Mouse (Mus musculus) liver, embryonic 14.5 days (tissue): ENCODE data around the gene Hrc. TPM values are rescaled to one million over a fixed set of nuclear protein-coding genes. Genes with fewer than 3 reads are reported as not detected.
A peak's percentile ranks its signal among the peaks of the same experiment; 100 is the strongest.

Source experiments
- ATAC-seq: fragments of 200-750 bp; cut with Nextera tagmentation; 2 replicates; pipeline ENCODE4 v1.8.0; 2017; ENCODE audit warnings: moderate number of reproducible peaks, mild to moderate bottlenecking, moderate library complexity; ENCODE audit not compliant: insufficient read depth
- DNase-seq, 3 experiments: peaks; one replicate each; pipeline ENCODE4 v3.0.0-alpha.2; 2012 to 2013; ENCODE audit warnings: low read depth in 3 of 3, low spot score in 3 of 3
- H3K27ac ChIP-seq: fragments of 300-500 bp; sonication (generic); 2 replicates; pipeline ENCODE4 v1.5.1; 2014; ENCODE audit warnings: moderate library complexity, mild to moderate bottlenecking, control low read depth, inconsistent platforms
- H3K27me3 ChIP-seq: fragments of 300-500 bp; sonication (generic); 2 replicates; pipeline ENCODE4 v1.6.1; 2014; ENCODE audit warnings: mild to moderate bottlenecking, low read length, moderate library complexity; ENCODE audit not compliant: control insufficient read depth, insufficient read depth
- H3K36me3 ChIP-seq: fragments of 300-500 bp; sonication (generic); replicated peaks from 2 replicates; pipeline ENCODE4 v1.6.1; 2014; ENCODE audit warnings: low read depth; ENCODE audit not compliant: control insufficient read depth, insufficient read depth
- H3K4me1 ChIP-seq, 2 experiments: fragments of 200-500 bp in 1 of 2; fragments of 300-500 bp in 1 of 2; sonication (generic) in 1 of 2; replicated peaks; 2 replicates each; pipeline ENCODE4 v1.6.1; 2012 to 2014; ENCODE audit warnings: antibody characterized with exemption in 1 of 2, inconsistent platforms in 1 of 2, low read length in 1 of 2; ENCODE audit not compliant: control insufficient read depth in 2 of 2, insufficient read depth in 2 of 2
- H3K4me2 ChIP-seq: fragments of 300-500 bp; sonication (generic); 2 replicates; pipeline ENCODE4 v1.6.1; 2014; ENCODE audit warnings: low read depth, mild to moderate bottlenecking, control low read depth, moderate library complexity
- H3K4me3 ChIP-seq, 2 experiments: fragments of 200-500 bp in 1 of 2; fragments of 300-500 bp in 1 of 2; sonication (generic) in 1 of 2; 2 replicates each; pipeline ENCODE4 v1.5.1; 2012 to 2014; ENCODE audit warnings: low read depth in 2 of 2, low read length in 2 of 2, mild to moderate bottlenecking in 2 of 2, control low read depth in 1 of 2, inconsistent platforms in 1 of 2, moderate library complexity in 1 of 2; ENCODE audit not compliant: insufficient read depth in 1 of 2
- H3K9ac ChIP-seq: fragments of 300-500 bp; sonication (generic); replicated peaks from 2 replicates; pipeline ENCODE4 v1.6.1; 2014; ENCODE audit warnings: mild to moderate bottlenecking, control low read depth, moderate library complexity
- H3K9me3 ChIP-seq: fragments of 300-500 bp; sonication (generic); 2 replicates; pipeline ENCODE4 v1.6.1; 2016; ENCODE audit warnings: low read length, mixed read lengths; ENCODE audit not compliant: control insufficient read depth
- CTCF ChIP-seq: IDR thresholded peaks from 2 replicates; pipeline ENCODE4 v1.5.1; 2016; ENCODE audit warnings: antibody characterized with exemption, low read depth, control low read depth
- EP300 ChIP-seq: IDR thresholded peaks from 2 replicates; pipeline ENCODE4 v1.6.1; 2016; ENCODE audit warnings: antibody characterized with exemption, low read depth
- WGBS: fragments of 180-500 bp; shearing (Covaris S2); extraction: QIAGEN DNeasy Blood & Tissue Kit; methylation state at CpG from one replicate; pipeline ENCODE4 v1.1.7; 2014; ENCODE audit not compliant: insufficient replicate concordance; 5-methylcytosine and 5-hydroxymethylcytosine counted together
- polyA plus RNA-seq, 2 experiments: library from polyadenylated mRNA; depleted of rRNA in 1 of 2; stranded (reverse) in 1 of 2; unstranded in 1 of 2; fragments of >200 nt; fragmentation: Nextera tagmentation in 1 of 2; extraction: Ambion mirVana in 1 of 2; gene quantifications; 2 replicates each; pipeline versions ENCODE4 v1.2.1 to v1.2.3; 2012 to 2014

Hrc gene
- polyA plus RNA-seq, 2 experiments, result 0.07 TPM; not detected in 1

GRCm38 (mm10) chr7:45309455-45309854 lies 25.6 kb upstream of the Hrc start:
- H3K4me3 ChIP-seq, result no peak overlapping the region
- no peak overlapping the region for H3K9ac ChIP-seq
- no peaks in the 10 kb centered on the region for H3K4me1 ChIP-seq
- DNase-seq (peak; percentile 14 to 22 (median 14)), ATAC-seq (no peak)
- H3K36me3 ChIP-seq, result no peaks in the 10 kb centered on the region
- no peak overlapping the region for H3K4me2 ChIP-seq
- H3K27me3 ChIP-seq, result no peaks in the 10 kb centered on the region
- no peaks in the 10 kb centered on the region for H3K9me3 ChIP-seq
- 10% methylated on average over 9 of the region's 9 CpGs for WGBS
- no peak overlapping the region for H3K27ac ChIP-seq
- TF ChIP-seq CTCF (peak; percentile 68), EP300 (no peak)

GRCm38 (mm10) chr7:45312023-45312422 lies 23.1 kb upstream of the Hrc start:
- Histone ChIP-seq H3K4me2 (no peak overlapping the region), H3K9ac (no peak overlapping the region), H3K27ac (no peak overlapping the region), H3K9me3 (no peaks in the 10 kb centered on the region), H3K4me1 (no peaks in the 10 kb centered on the region), H3K4me3 (no peak overlapping the region), H3K36me3 (no peaks in the 10 kb centered on the region), H3K27me3 (no peaks in the 10 kb centered on the region)
- 48% methylated on average over 8 of the region's 8 CpGs for WGBS
- TF ChIP-seq EP300, result no peak
- TF ChIP-seq CTCF, result no peak
- ATAC-seq (no peak), DNase-seq (no peak)

GRCm38 (mm10) chr7:45312686-45313453 lies 22.2 kb upstream of the Hrc start:
- no peak for DNase-seq
- TF ChIP-seq CTCF, result no peak
- TF ChIP-seq EP300, result no peak
- H3K9ac ChIP-seq, result no peak overlapping the region
- 47% methylated on average over 10 of the region's 10 CpGs for WGBS
- H3K4me2 ChIP-seq, result no peak overlapping the region
- no peaks in the 10 kb centered on the region for H3K4me1 ChIP-seq
- H3K27me3 ChIP-seq, result no peaks in the 10 kb centered on the region
- ATAC-seq, result no peak
- no peak overlapping the region for H3K27ac ChIP-seq
- H3K9me3 ChIP-seq, result no peaks in the 10 kb centered on the region
- H3K36me3 ChIP-seq, result no peaks in the 10 kb centered on the region
- no peak overlapping the region for H3K4me3 ChIP-seq

- no peaks in the 10 kb centered on the region for H3K27me3 ChIP-seq
- H3K4me1 ChIP-seq, result no peaks in the 10 kb centered on the region
- DNase-seq (no peak), ATAC-seq (no peak)
- H3K9me3 ChIP-seq, result no peaks in the 10 kb centered on the region
- no peak overlapping the region for H3K4me3 ChIP-seq
- TF ChIP-seq EP300 (no peak), CTCF (no peak)
- no peaks in the 10 kb centered on the region for H3K36me3 ChIP-seq
- H3K27ac ChIP-seq, result no peak overlapping the region
- H3K4me2 ChIP-seq, result no peak overlapping the region
- no peak overlapping the region for H3K9ac ChIP-seq
- 45% methylated on average over 9 of the region's 9 CpGs for WGBS
Measured at GRCm38 (mm10) chr7:45313495-45313894, 21.6 kb upstream of the Hrc start.

- 66% methylated on average over 10 of the region's 10 CpGs for WGBS
- Histone ChIP-seq H3K9ac (no peak overlapping the region), H3K27ac (no peak overlapping the region), H3K27me3 (no peaks in the 10 kb centered on the region), H3K4me2 (no peak overlapping the region), H3K36me3 (no peaks in the 10 kb centered on the region), H3K9me3 (no peaks in the 10 kb centered on the region), H3K4me3 (no peak overlapping the region), H3K4me1 (no peaks in the 10 kb centered on the region)
- ATAC-seq (no peak), DNase-seq (no peak)
- TF ChIP-seq EP300, result no peak
- no peak for TF ChIP-seq CTCF
Measured at GRCm38 (mm10) chr7:45315182-45315701, 19.8 kb upstream of the Hrc start.
